Mouse (Mus musculus): ENCODE measurements at regions not wholly inside any gene's neighbourhood (a gene's known extent, or its start where the extent isn't known, plus 50 kb on each side); places are given as distances from the start of the nearest gene placed in this dataset.

DNA sequence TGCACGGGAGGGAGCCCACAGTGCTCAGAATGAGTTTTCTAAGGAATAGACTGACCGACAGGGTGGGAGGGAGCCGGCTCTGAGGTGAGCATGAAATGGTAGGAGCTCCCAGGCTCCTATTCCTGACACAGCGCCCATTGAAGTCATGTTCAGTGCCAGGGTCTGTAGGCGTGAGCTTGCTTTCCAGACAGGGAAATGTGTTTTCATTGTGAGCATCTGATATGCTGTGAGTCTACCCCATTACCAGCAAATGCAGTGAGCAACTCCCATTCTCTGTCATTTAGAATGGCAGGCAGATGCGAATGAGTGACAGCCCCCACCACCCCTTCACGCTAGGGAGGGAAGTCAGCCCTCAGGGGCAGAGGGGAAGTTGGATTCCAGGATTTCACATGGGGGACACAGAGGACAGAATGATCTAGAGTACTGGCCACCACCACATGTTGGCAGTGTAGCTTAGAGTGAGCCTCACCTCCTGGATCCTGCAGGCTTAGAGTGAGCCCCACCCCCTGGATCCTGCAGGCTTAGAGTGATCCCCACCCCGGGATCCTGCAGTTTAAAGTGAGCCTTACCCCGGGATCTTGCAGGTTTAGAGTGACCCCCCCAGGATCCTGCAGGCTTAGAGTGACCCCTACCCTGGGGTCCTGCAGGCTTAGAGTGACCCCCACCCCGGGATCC lies 283.2 kb upstream of the Eef2kmt start:
- DNase-seq (ENCODE audit: low spot score in 2 of 2), result peak in 1 of 2 experiments; percentile 26

DNA sequence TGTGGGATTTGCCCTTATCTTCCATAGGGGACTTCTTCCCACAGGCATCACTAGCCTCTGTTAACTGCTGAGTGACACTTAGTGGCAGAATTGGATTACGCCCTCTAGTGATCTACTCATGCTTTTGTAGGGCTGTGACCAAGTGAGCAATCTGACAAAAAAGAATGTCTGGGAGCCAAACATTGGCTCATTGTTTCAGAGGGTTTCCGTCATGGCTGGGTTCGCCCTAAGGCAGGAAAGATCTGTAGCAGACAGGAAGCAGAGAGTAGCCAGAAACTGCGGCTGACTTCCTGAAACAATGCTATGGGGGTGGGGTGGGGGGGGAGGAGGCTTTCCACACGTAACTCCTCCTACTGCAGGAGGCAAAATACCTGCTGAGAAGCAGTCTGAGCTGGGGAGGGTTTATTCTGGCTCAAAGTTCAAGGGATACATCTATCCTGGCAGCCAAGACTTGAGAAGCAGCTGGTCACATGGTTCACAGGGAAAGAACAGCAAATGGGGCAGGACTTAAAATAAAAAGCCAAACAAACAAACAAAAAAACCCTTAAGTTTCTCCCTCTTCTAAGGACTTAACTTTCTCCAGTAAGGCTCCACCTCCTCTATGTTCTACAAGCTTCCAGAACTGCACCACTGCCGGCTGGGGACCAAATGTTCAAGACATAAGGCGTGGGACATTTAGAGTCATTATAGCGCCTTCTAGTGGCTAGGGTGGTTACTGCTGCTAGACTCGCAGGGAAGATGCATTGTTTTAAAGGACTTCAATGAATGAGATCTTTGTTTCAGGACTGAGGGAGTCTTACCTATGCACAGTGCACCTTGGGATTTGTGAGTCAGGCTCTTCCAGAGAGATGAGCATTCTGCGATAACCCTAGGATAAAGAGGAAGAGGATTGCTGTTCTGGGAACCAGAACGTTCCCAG lies 281.8 kb upstream of the Eef2kmt start:
- peak in 1 of 2 experiments; percentile 47 for DNase-seq (ENCODE audit: low spot score in 2 of 2)

DNA sequence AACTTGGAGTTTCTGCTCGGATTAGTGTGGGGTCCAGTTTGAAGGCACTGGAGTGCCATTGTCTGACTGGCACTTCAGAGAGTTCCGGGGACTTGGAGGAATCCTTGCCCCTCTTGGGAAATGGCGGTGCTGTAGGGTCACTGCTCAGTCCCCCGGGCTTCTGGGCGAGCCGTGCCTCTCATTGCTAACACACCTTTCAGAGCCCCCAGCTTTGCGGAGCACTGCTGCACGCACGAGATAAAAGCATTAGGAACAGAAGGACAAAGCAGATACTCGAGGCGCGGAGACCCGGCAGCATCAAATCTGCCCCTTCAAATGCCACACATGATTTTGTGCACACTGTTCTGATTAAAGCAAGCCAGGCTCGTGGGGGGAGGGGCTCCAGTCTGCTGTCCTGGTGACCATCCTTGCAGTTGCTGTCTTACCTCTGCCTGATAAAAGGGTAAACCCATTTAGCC lies 280.8 kb upstream of the Eef2kmt start:
- no peak for DNase-seq (ENCODE audit: low spot score in 2 of 2)

DNA sequence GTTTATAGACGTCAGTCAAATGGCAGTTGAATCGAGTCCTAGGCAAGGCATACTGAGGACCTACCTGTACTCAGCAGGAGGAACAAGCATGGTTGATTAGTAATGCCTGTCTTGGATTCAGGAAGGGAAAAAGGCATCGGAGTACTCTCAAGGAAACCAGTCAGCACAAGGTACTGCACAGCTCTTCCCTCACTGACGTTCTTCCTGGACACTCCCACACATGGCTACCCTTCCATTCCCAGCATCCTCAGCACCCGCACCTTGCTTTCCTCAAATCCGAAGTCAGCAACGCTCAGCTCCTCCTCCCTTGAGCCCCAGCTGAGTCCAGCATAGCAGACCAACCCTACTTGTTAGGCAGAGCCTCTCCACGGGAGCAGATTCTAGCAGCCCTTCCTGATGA lies 279.6 kb upstream of the Eef2kmt start:
- DNase-seq (ENCODE audit: low spot score in 2 of 2), result no peak

DNA sequence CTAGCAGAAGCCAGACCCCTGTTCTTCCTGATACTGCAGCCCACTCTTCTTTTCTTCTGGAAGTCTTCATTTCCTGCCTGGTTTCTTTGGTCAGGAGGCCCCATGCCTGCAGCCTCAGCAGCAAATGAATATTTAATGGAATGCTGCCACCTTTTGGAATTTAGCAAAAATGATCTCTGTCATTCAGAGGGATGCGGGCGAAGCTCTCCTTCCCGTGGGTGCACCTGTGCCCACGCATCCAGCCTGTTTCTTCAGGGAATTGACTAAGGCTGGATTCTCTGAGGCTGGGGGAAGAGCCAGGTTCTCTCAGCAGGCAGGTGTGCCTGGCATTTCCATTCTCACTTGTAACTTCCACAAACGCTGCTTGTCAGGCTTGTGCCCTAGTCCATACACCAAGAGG lies 279.1 kb upstream of the Eef2kmt start:
- peak; percentile 35 to 71 for DNase-seq (ENCODE audit: low spot score in 2 of 2)

DNA sequence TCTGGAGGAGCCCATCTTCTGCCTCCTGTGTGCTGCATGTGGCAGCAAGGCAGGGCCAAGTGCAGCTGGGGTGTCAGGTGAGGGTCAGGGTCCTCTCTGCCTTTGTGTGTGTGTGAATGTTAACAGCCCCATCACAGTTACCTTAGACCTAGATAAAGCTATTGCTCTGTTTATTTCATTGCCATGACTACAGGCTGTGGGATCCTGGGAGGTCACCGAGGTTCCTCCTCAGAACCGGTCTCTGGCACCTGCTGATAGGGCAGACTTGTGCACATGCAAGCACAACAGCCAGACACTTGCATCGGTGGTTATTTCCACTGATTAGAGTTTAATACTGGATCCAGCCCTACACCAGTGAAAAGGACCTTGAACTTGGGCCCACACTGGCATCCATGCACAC lies 278.6 kb upstream of the Eef2kmt start:
- DNase-seq (ENCODE audit: low spot score in 2 of 2), result no peak

DNA sequence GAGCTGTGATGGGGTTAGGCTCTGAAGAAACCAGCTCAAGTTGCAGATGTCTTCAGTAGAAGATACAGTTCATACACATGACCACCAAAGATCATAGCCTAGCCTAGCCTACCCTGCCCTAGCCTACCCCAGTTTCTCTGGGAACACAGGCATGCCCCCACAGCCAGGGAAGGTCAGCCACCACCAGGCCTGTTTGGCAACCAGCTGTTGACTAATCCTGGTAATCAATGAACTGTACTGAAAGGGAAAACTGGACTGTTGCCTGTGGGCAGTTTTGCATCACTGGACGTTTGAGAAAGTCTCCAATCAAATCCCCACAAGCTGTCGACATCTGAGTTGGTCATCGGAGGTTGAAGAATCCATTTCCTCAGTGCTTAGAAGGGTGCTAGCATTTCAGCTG lies 276.5 kb upstream of the Eef2kmt start:
- DNase-seq (ENCODE audit: low spot score in 2 of 2), result no peak

DNA sequence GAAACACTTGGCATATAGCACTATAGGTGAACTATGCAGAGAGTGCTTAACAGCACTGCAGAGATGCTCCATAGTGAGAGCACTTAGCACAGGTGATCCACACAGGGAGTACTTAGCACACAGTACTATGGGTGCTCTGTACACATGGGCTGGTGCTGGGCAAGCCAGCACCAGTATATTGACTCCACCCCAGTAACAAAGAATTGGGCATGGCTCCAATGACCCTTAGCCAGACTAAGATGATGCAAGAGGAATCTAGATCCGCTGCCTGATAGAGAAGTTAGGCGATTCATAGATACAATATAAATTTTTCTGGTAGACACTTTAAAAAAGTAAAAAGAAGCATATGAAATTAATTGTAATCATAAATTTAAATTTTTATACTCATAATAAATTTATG lies 274.0 kb upstream of the Eef2kmt start:
- DNase-seq (ENCODE audit: low spot score in 2 of 2), result no peak

DNA sequence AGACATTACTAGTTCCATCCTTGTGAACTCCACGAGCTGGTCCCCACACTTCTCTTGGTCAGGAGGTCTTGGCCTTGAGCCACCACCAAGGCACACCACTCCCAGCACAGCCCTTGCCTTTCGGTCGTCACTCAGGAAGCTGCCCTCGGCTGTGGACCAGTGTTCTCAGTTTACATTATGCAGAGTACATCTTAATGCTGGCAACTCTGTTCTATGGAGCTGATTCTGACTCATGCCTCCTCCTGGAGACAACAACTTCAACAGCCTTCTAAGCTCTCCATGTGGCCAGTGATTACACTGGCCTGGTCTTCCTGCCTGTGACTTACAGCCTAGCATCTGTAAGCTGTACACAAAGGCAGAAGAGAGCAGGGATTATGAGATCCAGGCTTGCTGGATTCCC lies 272.2 kb upstream of the Eef2kmt start:
- DNase-seq (ENCODE audit: low spot score in 2 of 2), result no peak

DNA sequence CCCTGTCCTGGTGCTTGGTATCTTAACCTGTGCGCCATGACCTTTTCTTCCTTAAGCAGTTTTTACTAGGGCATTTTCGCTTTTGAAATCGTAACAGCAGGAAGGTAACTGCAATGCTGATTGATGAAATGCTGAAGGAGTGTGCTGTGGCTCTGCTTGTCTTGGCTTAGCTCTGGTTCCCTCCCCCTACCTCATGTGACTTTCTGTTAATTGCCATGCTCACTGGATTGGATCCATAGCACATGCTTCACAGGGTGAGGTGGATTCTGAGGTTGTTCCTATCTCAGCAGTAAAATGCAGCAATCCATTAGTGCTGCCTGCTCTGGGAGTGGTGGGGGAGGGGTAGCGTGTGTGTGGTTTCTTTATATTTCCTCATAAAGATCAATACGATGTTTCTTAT lies 268.6 kb upstream of the Eef2kmt start:
- DNase-seq (ENCODE audit: low spot score in 2 of 2), result no peak

DNA sequence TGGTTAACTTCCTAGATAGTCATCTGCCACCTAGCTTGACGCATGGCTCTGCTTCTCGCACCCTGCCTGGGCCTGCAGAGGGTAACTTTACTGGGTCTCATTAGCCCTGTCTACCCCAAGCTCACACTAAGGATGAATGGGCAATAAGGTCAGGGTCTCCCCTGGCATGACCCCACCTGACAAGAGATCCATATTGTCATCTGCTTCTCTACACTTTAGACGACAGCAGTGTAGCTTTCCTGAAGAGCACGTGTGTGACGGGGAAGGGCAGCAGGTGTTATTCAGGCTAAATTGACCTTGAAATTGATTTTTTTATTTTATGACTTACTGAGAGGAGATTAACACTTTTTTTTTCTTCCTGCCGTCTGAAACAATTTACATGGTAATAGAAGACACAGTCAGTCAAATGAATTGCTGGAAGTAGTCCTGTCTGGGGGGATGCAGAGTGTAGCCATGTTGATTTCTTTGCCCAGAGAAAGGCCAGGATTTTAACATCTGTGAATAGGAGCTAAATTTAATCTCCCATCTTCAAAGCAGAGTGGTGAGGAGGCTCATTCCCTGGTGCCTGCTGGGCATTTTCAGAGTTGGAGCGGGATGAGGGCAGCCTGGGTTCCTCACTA lies 267.7 kb upstream of the Eef2kmt start:
- DNase-seq (ENCODE audit: low spot score in 2 of 2), result no peak

DNA sequence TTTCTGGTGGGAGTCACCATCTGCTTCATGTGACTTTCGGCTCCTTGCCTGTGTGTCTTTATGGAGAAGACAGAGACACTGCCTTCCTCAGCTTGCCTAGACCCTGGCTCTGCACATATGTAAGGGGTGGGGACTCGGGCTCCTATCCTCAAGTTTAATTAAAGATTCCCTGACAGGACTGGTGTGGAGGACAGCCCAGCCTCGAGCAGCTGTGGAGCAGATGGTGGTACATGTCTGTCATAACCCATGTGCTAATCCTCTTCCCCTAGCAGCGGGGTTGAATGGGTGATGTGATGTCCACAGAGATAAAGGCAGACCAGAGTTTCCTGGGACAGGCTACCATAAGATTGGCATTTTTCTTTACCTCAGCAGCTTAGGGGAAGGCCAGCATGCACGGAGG lies 262.0 kb upstream of the Eef2kmt start:
- DNase-seq (ENCODE audit: low spot score in 2 of 2), result no peak

DNA sequence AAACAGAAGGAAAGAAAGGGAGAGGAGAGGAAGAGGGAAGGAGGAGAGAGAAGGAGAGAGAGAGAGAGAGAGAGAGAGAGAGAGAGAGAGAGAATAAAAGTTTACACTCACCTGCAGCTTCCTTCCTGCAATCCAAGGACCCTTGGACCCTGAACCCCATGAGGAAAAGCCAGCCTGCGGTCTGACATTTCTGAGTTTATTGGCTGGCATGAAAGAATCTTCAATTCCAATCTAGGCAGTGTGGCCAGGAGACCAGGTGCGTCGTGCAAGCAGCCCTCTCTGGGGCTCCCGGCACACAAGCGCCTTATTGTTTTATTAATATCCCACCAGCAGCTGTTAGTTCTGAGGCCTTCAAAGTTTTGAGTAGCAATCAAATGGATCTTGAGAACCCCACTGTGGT lies 260.1 kb upstream of the Eef2kmt start:
- no peak for DNase-seq (ENCODE audit: low spot score in 2 of 2)

DNA sequence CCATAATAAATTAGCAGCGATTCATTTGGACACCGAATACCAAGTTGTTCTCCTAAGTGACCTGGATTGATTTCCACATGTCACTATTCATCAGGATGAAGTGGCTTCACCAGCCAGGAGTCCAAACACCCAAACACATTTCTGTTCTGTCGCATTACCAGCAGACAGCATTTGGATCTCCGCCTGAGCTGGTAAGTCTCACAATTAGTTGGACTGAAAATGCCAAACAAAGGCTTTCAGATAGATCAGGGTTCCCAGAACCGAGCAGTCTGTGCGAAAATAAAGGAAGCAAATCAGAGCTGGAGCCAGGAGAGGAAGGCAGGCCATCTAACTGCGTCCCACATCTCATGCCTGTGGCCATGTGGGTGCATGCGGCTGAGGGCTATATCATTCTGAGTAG lies 251.5 kb upstream of the Eef2kmt start:
- DNase-seq (ENCODE audit: low spot score in 2 of 2), result no peak

DNA sequence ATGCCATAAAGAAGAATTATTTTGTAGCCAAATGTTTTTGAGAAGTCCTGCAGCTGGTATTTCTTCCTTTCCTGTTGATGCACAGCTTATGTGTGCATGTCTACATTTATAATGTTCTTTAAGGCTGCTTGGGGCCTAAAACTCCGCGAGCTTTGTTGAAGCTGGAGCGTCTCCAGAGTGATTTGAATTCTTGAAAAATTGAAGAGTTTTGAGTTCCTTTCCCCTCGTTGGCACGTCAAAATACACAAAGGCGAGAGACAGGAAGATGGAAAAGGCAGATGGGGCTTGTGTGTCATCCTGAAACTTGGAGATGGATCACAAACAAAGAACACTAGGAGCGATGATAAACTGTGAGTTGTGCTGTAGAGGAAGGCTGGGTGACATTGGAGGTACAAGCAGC lies 246.2 kb upstream of the Eef2kmt start:
- DNase-seq (ENCODE audit: low spot score in 2 of 2), result no peak

DNA sequence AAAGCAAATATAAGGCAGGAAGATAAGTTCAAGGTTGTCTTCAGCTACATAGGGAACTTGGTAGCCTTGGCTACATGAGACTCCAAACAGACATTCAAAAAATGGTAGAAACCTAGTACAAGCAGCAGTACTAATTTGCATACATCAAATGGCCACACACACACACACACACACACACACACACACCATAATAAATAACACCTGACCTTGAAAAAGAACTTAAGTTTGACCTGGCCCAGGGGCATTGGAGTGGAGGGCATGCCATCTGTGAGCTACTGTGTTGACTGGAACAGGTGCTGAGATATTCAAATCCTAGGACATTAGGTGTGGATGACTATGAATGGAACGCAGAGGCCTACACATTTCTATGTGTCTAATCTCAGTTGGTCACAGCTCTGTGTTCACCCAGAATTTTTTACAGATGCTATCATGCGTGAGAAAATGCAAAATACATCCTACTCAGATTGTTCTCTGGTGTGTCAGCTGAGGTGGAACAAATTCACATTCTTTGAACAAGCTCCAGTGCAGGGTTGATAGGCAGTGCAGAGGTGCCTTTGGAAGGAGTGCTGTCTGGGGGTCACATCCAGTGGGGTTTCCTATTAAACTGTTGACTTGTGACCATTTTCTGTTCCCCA lies 240.4 kb upstream of the Eef2kmt start:
- no peak for DNase-seq (ENCODE audit: low spot score in 2 of 2)

DNA sequence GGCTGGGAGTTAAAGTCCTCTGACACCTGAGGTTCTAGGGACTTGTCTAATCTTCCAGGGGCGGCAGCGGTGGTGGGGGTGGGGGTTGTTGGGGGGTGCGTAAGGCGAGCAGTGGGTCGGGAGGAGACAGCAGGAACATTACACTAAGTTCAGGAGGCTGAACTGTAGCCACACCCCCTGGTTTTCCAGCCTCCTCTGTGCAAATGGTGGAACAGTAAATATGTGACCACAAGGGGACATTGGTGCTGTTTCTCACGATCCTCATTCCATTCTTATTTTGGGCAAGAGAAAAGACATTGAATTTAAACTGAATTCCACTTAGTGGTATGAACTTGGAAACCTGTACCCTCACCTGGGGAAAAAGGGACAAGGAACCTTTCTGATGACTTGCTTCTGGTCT lies 237.6 kb upstream of the Eef2kmt start:
- no peak for DNase-seq (ENCODE audit: low spot score in 2 of 2)

DNA sequence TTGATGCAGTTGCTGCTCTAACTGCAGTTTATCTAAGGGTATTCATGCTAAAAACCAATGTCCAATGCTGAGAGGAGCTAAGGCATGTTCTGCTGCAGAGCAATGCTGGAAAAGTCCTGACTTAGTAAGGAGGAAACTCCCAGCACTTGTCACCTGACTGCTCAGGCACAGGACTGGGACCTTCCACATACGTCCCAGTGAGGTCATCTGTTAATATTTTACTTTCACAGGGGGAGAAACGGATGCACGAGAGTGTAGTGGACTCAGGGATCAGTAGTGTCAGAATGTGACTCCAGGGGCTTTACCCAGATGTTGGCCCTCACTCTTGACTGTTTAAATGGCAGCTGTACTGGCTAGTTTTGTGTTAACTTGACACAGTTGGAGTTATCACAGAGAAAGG lies 231.5 kb upstream of the Eef2kmt start:
- DNase-seq (ENCODE audit: low spot score in 2 of 2), result no peak

DNA sequence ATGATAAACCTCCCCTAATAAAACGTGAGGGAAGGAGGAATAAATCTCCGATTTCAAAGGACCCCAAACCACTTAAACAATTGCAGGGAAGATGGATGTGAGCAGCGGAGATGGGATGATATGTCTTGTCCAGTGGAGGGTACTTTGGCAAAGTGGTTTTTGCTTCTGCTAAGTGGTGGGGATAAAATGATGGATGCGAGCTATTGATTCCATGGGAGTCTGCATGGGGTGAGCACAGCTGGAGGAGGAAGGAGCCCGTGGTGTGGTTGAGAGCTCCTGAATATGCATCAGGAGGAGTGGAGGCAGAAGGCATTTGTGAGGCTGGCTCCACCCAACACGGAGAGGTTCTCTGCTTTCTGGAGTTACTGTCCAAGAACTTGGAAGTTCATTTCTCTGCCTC lies 227.6 kb upstream of the Eef2kmt start:
- no peak for DNase-seq (ENCODE audit: low spot score in 2 of 2)

DNA sequence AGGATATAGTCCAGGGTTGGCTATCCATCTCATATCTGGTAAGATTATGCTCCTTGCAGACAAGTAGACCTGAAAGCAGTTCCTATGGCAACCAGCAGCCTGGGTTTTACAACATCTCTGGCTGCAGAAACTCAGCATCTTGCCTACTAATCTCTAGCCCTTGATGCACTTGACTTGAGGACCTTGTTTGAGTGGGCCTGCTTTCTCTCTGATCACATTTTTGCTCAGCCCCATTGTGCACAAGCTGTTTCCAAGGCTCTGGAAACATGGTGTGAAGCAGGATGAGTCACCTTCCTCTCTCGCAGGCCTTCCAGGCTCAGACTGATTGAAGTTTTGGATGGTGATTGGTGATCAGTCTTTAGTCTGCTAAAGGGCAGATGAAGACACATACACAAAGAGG lies 224.4 kb upstream of the Eef2kmt start:
- DNase-seq (ENCODE audit: low spot score in 2 of 2), result peak; percentile 28 to 44

DNA sequence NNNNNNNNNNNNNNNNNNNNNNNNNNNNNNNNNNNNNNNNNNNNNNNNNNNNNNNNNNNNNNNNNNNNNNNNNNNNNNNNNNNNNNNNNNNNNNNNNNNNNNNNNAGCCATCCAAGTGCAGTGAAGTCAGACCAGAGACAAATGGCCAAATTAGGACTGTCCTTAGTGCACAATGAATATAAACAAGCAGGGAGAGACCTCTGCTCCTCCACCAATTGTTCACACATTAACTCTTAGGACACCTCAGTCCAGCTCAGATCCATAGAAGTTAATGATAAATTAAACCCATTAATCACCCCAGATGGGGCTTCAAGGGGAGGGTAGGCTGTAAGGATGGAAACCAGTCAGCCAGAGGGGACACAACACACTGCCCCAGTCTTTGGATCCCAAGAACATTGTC lies 223.2 kb upstream of the Eef2kmt start:
- DNase-seq (ENCODE audit: low spot score in 2 of 2), result no peak

DNA sequence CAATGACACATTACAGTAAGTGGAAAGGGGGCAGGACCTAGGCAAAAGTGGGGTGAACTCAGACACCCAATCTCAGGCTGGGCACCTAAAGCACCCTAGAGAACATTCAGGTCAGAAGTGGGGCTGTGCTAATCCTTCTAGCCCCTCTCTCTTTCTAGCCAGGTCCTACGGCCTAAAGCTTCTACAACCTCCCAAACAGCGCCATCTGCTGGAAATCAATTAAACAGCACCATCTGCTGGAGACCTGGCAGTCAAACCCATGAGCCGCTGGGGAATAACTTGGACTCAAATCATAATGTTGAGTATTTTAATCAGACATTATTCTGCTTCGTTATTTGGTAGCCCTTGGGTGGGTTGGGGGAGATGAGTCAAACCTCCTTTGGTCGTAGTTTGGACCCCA lies 215.5 kb upstream of the Eef2kmt start:
- peak in 1 of 2 experiments; percentile 36 for DNase-seq (ENCODE audit: low spot score in 2 of 2)
